Mouse (Mus musculus): ENCODE results near the gene Eif4e.

DNA sequence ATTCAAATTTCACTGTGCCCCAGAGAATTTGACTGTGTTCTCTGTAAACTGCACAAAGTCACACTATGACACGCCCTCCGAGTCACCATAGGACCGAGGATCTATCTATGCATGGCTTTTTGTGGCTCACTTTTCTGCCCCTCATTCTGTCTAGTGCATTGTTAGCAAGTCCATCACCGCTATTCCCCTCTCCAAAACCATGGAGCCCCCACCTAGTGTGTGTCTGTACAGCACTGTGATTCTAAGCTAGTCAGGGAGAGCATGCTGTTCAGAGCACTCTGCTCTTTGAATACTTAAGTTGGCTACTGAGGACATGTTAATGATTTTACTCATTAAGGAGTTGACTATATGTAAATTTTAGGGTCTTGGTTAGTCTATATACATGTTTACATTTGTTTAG, 18.1 kb downstream of the Eif4e start:
- TF ChIP-seq GATA1 (IDR thresholded peaks at IDR 0.05; ENCODE audit: borderline replicate concordance, low read length) = no peak
- no peak for TF ChIP-seq FLI1 (IDR thresholded peaks at IDR 0.05; ENCODE audit: low read length)
